Mouse (Mus musculus) heart, adult 2 months (tissue): Measurements from ENCODE around the gene Srsf5.

Source experiments
- CTCF ChIP-seq: fragments of 200-600 bp; IDR thresholded peaks from 2 replicates; pipeline ENCODE4 v1.8.1; 2022; ENCODE audit warnings: antibody characterized with exemption, mild to moderate bottlenecking, moderate library complexity
- EP300 ChIP-seq: fragments of 200-500 bp; IDR thresholded peaks from 2 replicates; pipeline ENCODE4 v1.6.1; 2011; ENCODE audit warnings: low read depth, low read length, control low read depth; ENCODE audit not compliant: insufficient read depth
- POLR2A ChIP-seq: fragments of 200-500 bp; IDR thresholded peaks from 2 replicates; pipeline ENCODE4 v1.6.1; 2011; ENCODE audit warnings: mild to moderate bottlenecking, low read depth, low read length, control low read depth; ENCODE audit not compliant: insufficient read depth

DNA sequence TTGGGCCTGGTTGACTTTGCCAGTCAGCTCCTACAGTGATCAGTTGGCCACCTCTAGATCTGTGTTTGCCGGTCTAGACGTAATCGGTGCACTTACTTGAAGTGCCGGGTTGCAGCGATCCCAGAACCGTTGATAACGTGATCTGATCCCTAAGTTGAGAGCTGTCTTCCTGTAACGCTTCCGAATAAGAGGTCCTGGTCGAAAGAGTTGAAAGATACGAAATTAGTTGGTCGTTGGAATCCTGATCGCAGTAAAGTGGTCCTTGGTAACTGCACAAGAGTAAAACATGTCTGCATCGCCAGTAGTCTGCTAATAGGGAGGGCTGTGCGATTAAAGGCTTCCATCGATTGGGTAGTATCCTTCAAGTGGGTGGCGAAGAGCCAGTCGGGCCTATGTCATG, 2.9 kb downstream of the Srsf5 start:
- no peak for TF ChIP-seq CTCF
- no peak for TF ChIP-seq POLR2A
- no peak for TF ChIP-seq EP300
